Mouse (Mus musculus): ENCODE measurements around the gene Lipm.

Lipm gene

GRCm38 (mm10) chr19:34166386-34166785, 65.7 kb downstream of the Lipm start:
- DNase-seq, result no peak

- DNase-seq, result peak; percentile 8
Measured at GRCm38 (mm10) chr19:34167896-34168661, 67.3 kb downstream of the Lipm start.

GRCm38 (mm10) chr19:34169121-34169520, 68.4 kb downstream of the Lipm start:
- DNase-seq, result no peak

GRCm38 (mm10) chr19:34171167-34171566, 70.4 kb downstream of the Lipm start:
- no peak for DNase-seq

Data from kidney, postnatal 10 days (tissue).